ENCODE assay signal across 20 mouse cellular contexts in genomic region chr13:21920681-21921233, GRCm38 (mm10). TPM values are rescaled to one million over a fixed set of nuclear protein-coding genes. Genes with fewer than 3 reads are reported as not detected.
A peak's percentile ranks its signal among the peaks of the same experiment; 100 is the strongest.
DNase-seq lines count a peak whose midpoint lies in the region; ATAC-seq and TF ChIP-seq lines count a peak whose summit lies in the region.
"Had no signal": no experiment of that assay in that cellular context is flagged by ENCODE, and none has a peak within 500 bp of the region (broad histone marks: within the 10 kb centered on the region; RNA-seq: fewer than 3 reads in every experiment).

No protein-coding gene starts in this region.

- peaks cover 13% of the 10 kb centered on the region for H3K27me3 ChIP-seq in intestine, embryonic 14.5 days (replicated peaks; ENCODE audit: control insufficient read depth, insufficient read depth, low read length)
- H3K27me3 ChIP-seq in intestine, embryonic 15.5 days (replicated peaks) = 0 out of 2 replicates have a peak, but pooled peaks cover 3% of the 10 kb centered on the region
- 0 out of 2 replicates have a peak, but pooled peaks cover 3% of the 10 kb centered on the region for H3K27me3 ChIP-seq in E14TG2a.4 (ENCODE audit: insufficient read depth, low read length)
- H3K27me3 ChIP-seq in limb, embryonic 10.5 days (ENCODE audit: low read depth, poor library complexity, severe bottlenecking) = 0 out of 2 replicates have a peak, but pooled peaks cover 4% of the 10 kb centered on the region
- peaks cover 31% of the 10 kb centered on the region for H3K27me3 ChIP-seq in midbrain, embryonic 16.5 days (ENCODE audit: control insufficient read depth, insufficient read depth, low read depth, low read length)
- peaks cover 2% of the 10 kb centered on the region for H3K27me3 ChIP-seq in kidney, adult 2 months (replicated peaks; ENCODE audit: control insufficient read depth, insufficient read depth, low read length)

- H3K4me3 ChIP-seq in intestine, embryonic 14.5 days (ENCODE audit: low read depth, low read length) = no peak overlapping the region
- no peak overlapping the region for H3K4me3 ChIP-seq in intestine, embryonic 15.5 days (replicated peaks)
- peak overlapping the region; percentile 84 for H3K4me3 ChIP-seq in E14TG2a.4 (replicated peaks; ENCODE audit: low read length)
- H3K4me3 ChIP-seq in ES-E14 (ENCODE audit: insufficient read depth in 1 of 2, low read depth in 1 of 2, low read length in 2 of 2, poor library complexity in 1 of 2, severe bottlenecking in 1 of 2) = no peak overlapping the region; a peak in 1 of 4 replicates
- H3K4me3 ChIP-seq in limb, embryonic 10.5 days = no peak overlapping the region
- H3K4me3 ChIP-seq in midbrain, embryonic 16.5 days (ENCODE audit: low read depth, low read length) = no peak overlapping the region
- H3K4me3 ChIP-seq in kidney, adult 2 months (ENCODE audit: insufficient read depth, low read depth, low read length) = no peak overlapping the region
- H3K4me3 ChIP-seq: embryonic facial prominence, embryonic 13.5 days; forebrain, embryonic 12.5 days; gastrocnemius, adult 2 months; heart, embryonic 15.5 days; hindbrain, embryonic 15.5 days had no signal

- H3K4me2 ChIP-seq in intestine, embryonic 14.5 days (ENCODE audit: low read length) = no peak overlapping the region
- no peak overlapping the region for H3K4me2 ChIP-seq in intestine, embryonic 15.5 days (replicated peaks)
- H3K4me2 ChIP-seq in midbrain, embryonic 16.5 days (ENCODE audit: low read length) = no peak overlapping the region
- H3K4me2 ChIP-seq: embryonic facial prominence, embryonic 13.5 days; forebrain, embryonic 12.5 days; heart, embryonic 15.5 days; hindbrain, embryonic 15.5 days had no signal

- peak; percentile 44 for DNase-seq in intestine, embryonic 14.5 days (ENCODE audit: low spot score)
- no peak for DNase-seq in ES-E14 (ENCODE audit: low read depth, low spot score)
- peak; percentile 25 for DNase-seq in limb, embryonic 10.5 days (ENCODE audit: low spot score)
- DNase-seq in kidney, adult 2 months = no peak
- DNase-seq: adrenal gland, postnatal 25 days; cerebellum, adult 18-20 months; cerebellum, adult 9-11 months; cerebellum, postnatal 36 days; gastrocnemius, adult 2 months; gastrocnemius, postnatal 25 days; kidney, adult 11 months had no signal

- in situ Hi-C loops in ES-E14 (cut with MboI; ENCODE audit: low sequenced_read_pairs in 2 of 2, unreplicated experiment in 2 of 2) = loop anchor here (10.0 to 25.0 kb wide), 4 partner anchors 756 to 1604 kb away; no protein-coding TSS in a partner anchor

- no peak for TF ChIP-seq CTCF in E14TG2a.4 (conservative IDR thresholded peaks at IDR 0.05; ENCODE audit: low read length)
- TF ChIP-seq CTCF in kidney, adult 2 months (conservative IDR thresholded peaks at IDR 0.05; ENCODE audit: insufficient read depth, insufficient read length, low read depth, low read length) = no peak

- no peaks in the 10 kb centered on the region for H3K9me3 ChIP-seq in intestine, embryonic 14.5 days (ENCODE audit: control insufficient read depth, low read length)
- H3K9me3 ChIP-seq in intestine, embryonic 15.5 days = no peaks in the 10 kb centered on the region
- H3K9me3 ChIP-seq in E14TG2a.4 (ENCODE audit: low read length) = no peaks in the 10 kb centered on the region
- no peaks in the 10 kb centered on the region for H3K9me3 ChIP-seq in ES-E14 (ENCODE audit: control insufficient read depth, insufficient read depth, low read depth, low read length)
- no peaks in the 10 kb centered on the region for H3K9me3 ChIP-seq in limb, embryonic 10.5 days (replicated peaks)
- H3K9me3 ChIP-seq in midbrain, embryonic 16.5 days (replicated peaks; ENCODE audit: control insufficient read depth, low read length, poor library complexity, severe bottlenecking) = no peaks in the 10 kb centered on the region
- H3K9me3 ChIP-seq: embryonic facial prominence, embryonic 13.5 days; forebrain, embryonic 12.5 days; heart, embryonic 15.5 days; hindbrain, embryonic 15.5 days had no signal

- ATAC-seq in intestine, embryonic 14.5 days (replicated peaks; ENCODE audit: low FRiP score, low TSS enrichment, low read depth) = no peak
- ATAC-seq in intestine, embryonic 15.5 days = no peak
- ATAC-seq in midbrain, embryonic 16.5 days = no peak
- ATAC-seq: activated CD4-positive, CD25-positive, alpha-beta regulatory T cell, adult 4 months; forebrain, embryonic 16.5 days had no signal

- H3K36me3 ChIP-seq in intestine, embryonic 14.5 days (ENCODE audit: control insufficient read depth, insufficient read depth, low read length) = no peaks in the 10 kb centered on the region
- no peaks in the 10 kb centered on the region for H3K36me3 ChIP-seq in intestine, embryonic 15.5 days
- H3K36me3 ChIP-seq in E14TG2a.4 (ENCODE audit: insufficient read depth, low read length) (no peaks in the 10 kb centered on the region), ES-E14 (ENCODE audit: control insufficient read depth, insufficient read depth, low read length, poor library complexity, severe bottlenecking) (no peaks in the 10 kb centered on the region)
- H3K36me3 ChIP-seq in limb, embryonic 10.5 days = no peaks in the 10 kb centered on the region
- H3K36me3 ChIP-seq in midbrain, embryonic 16.5 days (ENCODE audit: control insufficient read depth, insufficient read depth, low read length) = no peaks in the 10 kb centered on the region
- H3K36me3 ChIP-seq in kidney, adult 2 months (ENCODE audit: control insufficient read depth, insufficient read depth, low read length) = no peaks in the 10 kb centered on the region
- H3K36me3 ChIP-seq: embryonic facial prominence, embryonic 13.5 days; forebrain, embryonic 12.5 days; heart, embryonic 15.5 days; hindbrain, embryonic 15.5 days had no signal

- H3K4me1 ChIP-seq in intestine, embryonic 14.5 days (replicated peaks; ENCODE audit: control insufficient read depth, insufficient read depth, low read length) = 0 out of 2 replicates have a peak, but pooled peaks cover 7% of the 10 kb centered on the region
- H3K4me1 ChIP-seq in intestine, embryonic 15.5 days (replicated peaks) = no peaks in the 10 kb centered on the region
- H3K4me1 ChIP-seq in E14TG2a.4 (replicated peaks; ENCODE audit: low read depth, low read length) (peaks cover 35% of the 10 kb centered on the region), ES-E14 (ENCODE audit: control insufficient read depth in 2 of 2, insufficient read depth in 2 of 2, low read length in 2 of 2, poor library complexity in 1 of 2) (peaks cover 0 to 2% of the 10 kb centered on the region in 2 experiments; a peak in 1 of 4 replicates)
- peaks cover 10% of the 10 kb centered on the region for H3K4me1 ChIP-seq in limb, embryonic 10.5 days
- peaks cover 9% of the 10 kb centered on the region for H3K4me1 ChIP-seq in midbrain, embryonic 16.5 days (ENCODE audit: control insufficient read depth, insufficient read depth, low read length)
- H3K4me1 ChIP-seq in kidney, adult 2 months (ENCODE audit: control insufficient read depth, insufficient read depth, low read length) = no peaks in the 10 kb centered on the region

- H3K9ac ChIP-seq in intestine, embryonic 14.5 days (ENCODE audit: low read length) = no peak overlapping the region
- H3K9ac ChIP-seq in intestine, embryonic 15.5 days = no peak overlapping the region
- H3K9ac ChIP-seq in ES-E14 (ENCODE audit: insufficient read depth, low read depth, low read length, poor library complexity, severe bottlenecking) = no peak overlapping the region
- no peak overlapping the region for H3K9ac ChIP-seq in midbrain, embryonic 16.5 days (ENCODE audit: low read depth, low read length)
- H3K9ac ChIP-seq: embryonic facial prominence, embryonic 13.5 days; forebrain, embryonic 12.5 days; heart, embryonic 15.5 days; hindbrain, embryonic 15.5 days had no signal

- H3K27ac ChIP-seq in intestine, embryonic 14.5 days (ENCODE audit: low read depth) = no peak overlapping the region
- no peak overlapping the region for H3K27ac ChIP-seq in intestine, embryonic 15.5 days
- no peak overlapping the region for H3K27ac ChIP-seq in ES-E14 (ENCODE audit: insufficient read depth, low read depth, low read length, poor library complexity, severe bottlenecking)
- H3K27ac ChIP-seq in limb, embryonic 10.5 days = no peak overlapping the region
- H3K27ac ChIP-seq in midbrain, embryonic 16.5 days (ENCODE audit: low read length) = no peak overlapping the region
- no peak overlapping the region for H3K27ac ChIP-seq in kidney, adult 2 months (ENCODE audit: insufficient read depth, low read depth, low read length)
- H3K27ac ChIP-seq: embryonic facial prominence, embryonic 13.5 days; forebrain, embryonic 12.5 days; gastrocnemius, adult 2 months; heart, embryonic 15.5 days; hindbrain, embryonic 15.5 days had no signal

- TF ChIP-seq POLR2A in kidney, adult 2 months (IDR thresholded peaks at IDR 0.05; ENCODE audit: low read depth, low read length) = no peak

- WGBS in intestine, embryonic 14.5 days = 38% methylated on average over 8 of the region's 8 CpGs
- 35% methylated on average over 8 of the region's 8 CpGs for WGBS in intestine, embryonic 15.5 days
- WGBS in limb, embryonic 10.5 days = 17% methylated on average over 8 of the region's 8 CpGs
- 32% methylated on average over 8 of the region's 8 CpGs for WGBS in midbrain, embryonic 16.5 days
- WGBS in kidney, adult 2 months = 65% methylated on average over 8 of the region's 8 CpGs

TF ChIP-seq in ES-E14, 5 proteins besides CTCF, POLR2A, EP300 and RAD21:
- TF ChIP-seq ZNF384 (IDR thresholded peaks at IDR 0.05; ENCODE audit: low read depth, low read length) (peak; percentile 87), HCFC1 (IDR thresholded peaks at IDR 0.05; ENCODE audit: borderline replicate concordance, insufficient read depth, low read length) (no peak)

RNA-seq across cellular contexts. Expression of gene Zfp184, which starts 24.1 kb away (rescaled TPM):
- polyA plus RNA-seq in intestine, embryonic 14.5 days (2014; fragmentation: Nextera tagmentation; extraction: Ambion mirVana) = 9.8 and 13.8 TPM in 2 replicates
- polyA plus RNA-seq in intestine, embryonic 15.5 days (2015; fragmentation: Nextera tagmentation; extraction: Ambion mirVana) = 6.2 and 7.5 TPM in 2 replicates
- 5.4 and 6.2 TPM in 2 replicates for total RNA-seq in ES-E14 (2012; rRNA removed)
- 22.4 and 27.0 TPM in 2 replicates for polyA plus RNA-seq in limb, embryonic 10.5 days (2016; fragmentation: Nextera tagmentation; extraction: Ambion mirVana)
- polyA plus RNA-seq in midbrain, embryonic 16.5 days (2015; fragmentation: Nextera tagmentation; extraction: Ambion mirVana) = 12.0 and 13.7 TPM in 2 replicates
- 0.39 and 0.44 TPM in 2 replicates for polyA plus RNA-seq in kidney, adult 2 months (2012; rRNA removed)
- polyA plus RNA-seq: activated CD4-positive, CD25-positive, alpha-beta regulatory T cell, adult 4 months had no signal

Comparison
In these comparisons a context has a peak if more than half of its experiments do, and no peak if none do; other contexts are left out.
1. DNase-seq: peak in intestine, embryonic 14.5 days (single experiment) and limb, embryonic 10.5 days (single experiment); none in ES-E14 (single experiment) and kidney, adult 2 months (single experiment).